Mouse (Mus musculus) hindbrain, postnatal 0 days (tissue): ENCODE measurements at regions not wholly inside any gene's neighbourhood (a gene's known extent, or its start where the extent isn't known, plus 50 kb on each side); places are given as distances from the start of the nearest gene placed in this dataset.

Experiments
- ATAC-seq: fragments of 200-750 bp; cut with Nextera tagmentation; 2 replicates; pipeline ENCODE4 v1.8.0; 2017; ENCODE audit warnings: mild to moderate bottlenecking, moderate TSS enrichment, moderate library complexity
- DNase-seq: peaks from one replicate; pipeline ENCODE4 v3.0.0-alpha.2; 2015; ENCODE audit warnings: low spot score
- H3K27ac ChIP-seq: fragments of 300-500 bp; sonication (generic); 2 replicates; pipeline ENCODE4 v1.5.1; 2014; ENCODE audit warnings: mild to moderate bottlenecking
- H3K27me3 ChIP-seq: fragments of 300-500 bp; sonication (generic); 2 replicates; pipeline ENCODE4 v1.6.1; 2014; ENCODE audit warnings: low read length, mixed read lengths; ENCODE audit not compliant: insufficient read depth
- H3K36me3 ChIP-seq: fragments of 300-500 bp; sonication (generic); 2 replicates; pipeline ENCODE4 v1.6.1; 2014; ENCODE audit warnings: low read length, mixed read lengths; ENCODE audit not compliant: insufficient read depth
- H3K4me1 ChIP-seq: fragments of 300-500 bp; sonication (generic); 2 replicates; pipeline ENCODE4 v1.6.1; 2014; ENCODE audit warnings: antibody characterized with exemption, low read length, mixed read lengths; ENCODE audit not compliant: insufficient read depth
- H3K4me2 ChIP-seq: fragments of 300-500 bp; sonication (generic); 2 replicates; pipeline ENCODE4 v1.6.1; 2014; ENCODE audit warnings: low read depth, mild to moderate bottlenecking, low read length, moderate library complexity, mixed read lengths
- H3K4me3 ChIP-seq: fragments of 300-500 bp; sonication (generic); 2 replicates; pipeline ENCODE4 v1.5.1; 2014; ENCODE audit warnings: low read length
- H3K9ac ChIP-seq: fragments of 300-500 bp; sonication (generic); replicated peaks from 2 replicates; pipeline ENCODE4 v1.6.1; 2014; ENCODE audit warnings: mild to moderate bottlenecking, low read length, moderate library complexity, mixed read lengths
- H3K9me3 ChIP-seq: fragments of 300-500 bp; sonication (generic); 2 replicates; pipeline ENCODE4 v1.6.1; 2016; ENCODE audit warnings: low read length, mixed read lengths
- CTCF ChIP-seq: IDR thresholded peaks from 2 replicates; pipeline ENCODE4 v1.5.1; 2016; ENCODE audit warnings: antibody characterized with exemption, control low read depth, low read depth
- WGBS: fragments of 180-500 bp; shearing (Covaris S2); extraction: QIAGEN DNeasy Blood & Tissue Kit; methylation state at CpG from one replicate; pipeline ENCODE4 v1.1.7; 2014; 5-methylcytosine and 5-hydroxymethylcytosine counted together

GRCm38 (mm10) chr16:76725991-76726390 lies 287.5 kb upstream of the Usp25 start:
- peak; percentile 16 for DNase-seq

GRCm38 (mm10) chr16:76725271-76725670 lies 288.2 kb upstream of the Usp25 start:
- Histone ChIP-seq H3K4me1 (no peaks in the 10 kb centered on the region), H3K9me3 (no peaks in the 10 kb centered on the region), H3K27me3 (no peaks in the 10 kb centered on the region), H3K4me3 (no peak overlapping the region), H3K4me2 (no peak overlapping the region), H3K27ac (no peak overlapping the region), H3K9ac (no peak overlapping the region), H3K36me3 (no peaks in the 10 kb centered on the region)
- no peak for DNase-seq
- TF ChIP-seq CTCF: no peak
- 40% methylated on average over 8 of the region's 8 CpGs for WGBS
- no peak for ATAC-seq

More at GRCm38 (mm10) chr16:76725991-76726390, 287.5 kb upstream of the Usp25 start:
- TF ChIP-seq CTCF: no peak
- no peaks in the 10 kb centered on the region for H3K4me1 ChIP-seq
- H3K9ac ChIP-seq: no peak overlapping the region
- H3K4me3 ChIP-seq: no peak overlapping the region
- no peaks in the 10 kb centered on the region for H3K36me3 ChIP-seq
- no peaks in the 10 kb centered on the region for H3K27me3 ChIP-seq
- no peaks in the 10 kb centered on the region for H3K9me3 ChIP-seq
- 59% methylated on average over 4 of the region's 4 CpGs for WGBS
- H3K4me2 ChIP-seq: no peak overlapping the region
- no peak overlapping the region for H3K27ac ChIP-seq
- 0 out of 2 replicates have a peak, but pooled peaks have one; percentile 15 for ATAC-seq

- no peak for DNase-seq
- no peaks in the 10 kb centered on the region for H3K36me3 ChIP-seq
- H3K4me1 ChIP-seq: no peaks in the 10 kb centered on the region
- TF ChIP-seq CTCF: no peak
- no peak overlapping the region for H3K4me3 ChIP-seq
- 86% methylated on average over 1 of the region's 1 CpGs for WGBS
- no peak for ATAC-seq
- H3K4me2 ChIP-seq: no peak overlapping the region
- H3K9me3 ChIP-seq: no peaks in the 10 kb centered on the region
- no peak overlapping the region for H3K27ac ChIP-seq
- no peak overlapping the region for H3K9ac ChIP-seq
- no peaks in the 10 kb centered on the region for H3K27me3 ChIP-seq
Observed at GRCm38 (mm10) chr16:76718809-76719208, 294.7 kb upstream of the Usp25 start.

GRCm38 (mm10) chr16:76718147-76718546 lies 295.4 kb upstream of the Usp25 start:
- TF ChIP-seq CTCF: no peak
- H3K4me3 ChIP-seq: no peak overlapping the region
- H3K27me3 ChIP-seq: no peaks in the 10 kb centered on the region
- H3K9ac ChIP-seq: no peak overlapping the region
- H3K4me1 ChIP-seq: no peaks in the 10 kb centered on the region
- no peak overlapping the region for H3K27ac ChIP-seq
- H3K9me3 ChIP-seq: no peaks in the 10 kb centered on the region
- DNase-seq: no peak
- no peak overlapping the region for H3K4me2 ChIP-seq
- H3K36me3 ChIP-seq: no peaks in the 10 kb centered on the region
- WGBS: 98% methylated on average over 1 of the region's 1 CpGs
- ATAC-seq: no peak

GRCm38 (mm10) chr16:76694913-76695312 lies 318.6 kb upstream of the Usp25 start:
- Histone ChIP-seq H3K4me2 (no peak overlapping the region), H3K27me3 (no peaks in the 10 kb centered on the region), H3K4me3 (no peak overlapping the region), H3K36me3 (no peaks in the 10 kb centered on the region), H3K9ac (no peak overlapping the region), H3K4me1 (no peaks in the 10 kb centered on the region), H3K9me3 (no peaks in the 10 kb centered on the region), H3K27ac (no peak overlapping the region)
- ATAC-seq (no peak), DNase-seq (peak; percentile 3)
- TF ChIP-seq CTCF: no peak
- WGBS: 33% methylated on average over 6 of the region's 6 CpGs

- H3K9me3 ChIP-seq: no peaks in the 10 kb centered on the region
- no peak overlapping the region for H3K9ac ChIP-seq
- no peak for TF ChIP-seq CTCF
- H3K27ac ChIP-seq: no peak overlapping the region
- no peaks in the 10 kb centered on the region for H3K4me1 ChIP-seq
- H3K36me3 ChIP-seq: no peaks in the 10 kb centered on the region
- no peak overlapping the region for H3K4me3 ChIP-seq
- WGBS: 78% methylated on average over 18 of the region's 18 CpGs
- H3K27me3 ChIP-seq: no peaks in the 10 kb centered on the region
- ATAC-seq: no peak
- H3K4me2 ChIP-seq: no peak overlapping the region
- DNase-seq: no peak
Observed at GRCm38 (mm10) chr16:76687735-76688447, 314.3 kb upstream of the Nrip1 start.

GRCm38 (mm10) chr16:76685562-76685961 lies 311.9 kb upstream of the Nrip1 start:
- Histone ChIP-seq H3K4me1 (no peaks in the 10 kb centered on the region), H3K4me3 (no peak overlapping the region), H3K9ac (no peak overlapping the region), H3K4me2 (peak overlapping the region; percentile 14; the same call in 1 of the 2 replicates), H3K27ac (no peak overlapping the region), H3K9me3 (no peaks in the 10 kb centered on the region), H3K27me3 (no peaks in the 10 kb centered on the region), H3K36me3 (no peaks in the 10 kb centered on the region)
- peak; percentile 61; the same call in 1 of the 2 replicates for ATAC-seq
- peak; percentile 54 for DNase-seq
- no peak for TF ChIP-seq CTCF
- WGBS: 12% methylated on average over 8 of the region's 8 CpGs
